Mouse (Mus musculus) cerebellum, adult 8-10 months (tissue): ENCODE data around the gene Gcnt7.

ENCODE experiments used
- DNase-seq: peaks from one replicate; pipeline ENCODE4 v3.0.0; 2022

The Gcnt7 gene

GRCm38 (mm10) chr2:172401116-172401825, 57.1 kb downstream of the Gcnt7 start:
- DNase-seq = no peak
